Mouse (Mus musculus) urinary bladder, postnatal 25 days (tissue): ENCODE results near the gene Gm15217.

Experiments
- DNase-seq: peaks from one replicate; pipeline ENCODE4 v3.0.0; 2022; ENCODE audit warnings: low spot score

The Gm15217 gene

GRCm38 (mm10) chr14:46379285-46379684 lies at the start of gene Gm15217:
Gene Gm15217, plus strand, starts transcription at chr14:46379414.
- no peak for DNase-seq

DNA sequence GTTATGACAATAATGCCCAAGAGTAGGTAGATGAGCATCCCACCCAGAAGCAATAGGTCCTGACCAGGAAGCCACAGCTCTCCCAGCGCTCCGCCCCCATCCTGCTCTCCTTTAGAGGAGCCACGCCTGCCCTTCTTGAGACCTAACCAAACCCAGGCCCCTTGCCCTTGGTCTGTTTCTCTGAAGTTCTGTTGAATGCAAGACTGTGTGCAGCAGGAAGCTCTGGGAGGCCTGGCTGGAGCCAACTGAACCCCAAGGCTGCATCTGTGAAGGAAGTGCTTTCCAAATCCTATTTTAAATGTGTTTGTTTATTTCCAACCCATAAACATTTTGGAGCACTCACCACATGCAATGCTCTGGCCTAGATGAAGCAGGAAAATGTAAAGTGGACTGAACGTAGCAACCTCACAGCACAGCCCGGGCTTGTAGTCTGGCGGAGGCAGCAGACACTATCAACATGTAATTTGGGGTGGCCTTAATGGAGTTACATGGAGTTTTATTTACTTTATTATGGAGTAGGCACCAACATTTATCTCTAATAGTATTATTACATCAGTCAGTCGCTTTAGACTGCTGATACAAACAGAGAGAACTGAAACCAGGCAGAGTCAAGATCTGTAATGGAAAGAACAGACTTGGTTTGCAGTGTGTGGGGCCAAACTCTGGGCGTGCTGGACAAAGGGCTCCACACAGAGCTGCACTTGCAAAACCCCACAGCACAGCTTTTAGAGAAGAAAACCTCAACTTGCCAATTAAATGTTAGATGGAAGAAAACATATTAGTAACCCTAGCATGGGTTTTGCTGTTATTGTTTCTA lies 45.6 kb upstream of the Gm15217 start:
- no peak for DNase-seq

GRCm38 (mm10) chr14:46338801-46339200 lies 40.4 kb upstream of the Gm15217 start:
- DNase-seq: no peak

DNA sequence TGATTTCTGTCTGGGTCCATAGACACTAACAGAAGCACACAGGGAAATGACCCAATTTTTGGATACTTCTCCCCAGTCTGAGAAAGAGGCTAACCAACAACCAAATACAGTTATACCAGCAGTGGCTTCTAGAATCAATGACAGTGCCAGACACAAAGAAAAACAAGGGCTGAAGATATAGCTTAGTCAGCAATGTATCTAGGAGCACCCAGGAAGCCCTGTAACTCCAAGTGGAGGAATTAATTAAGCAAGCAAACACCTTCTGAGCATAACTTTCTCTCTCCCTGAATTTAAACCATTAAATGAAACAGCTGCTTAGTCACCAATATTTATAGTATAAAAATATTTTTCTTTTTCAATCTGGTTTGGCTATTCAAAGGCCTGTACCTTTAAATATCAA lies 34.5 kb upstream of the Gm15217 start:
- DNase-seq: no peak

- no peak for DNase-seq
These were observed 21.9 kb upstream of the Gm15217 start for GRCm38 (mm10) chr14:46357286-46357685.

DNA sequence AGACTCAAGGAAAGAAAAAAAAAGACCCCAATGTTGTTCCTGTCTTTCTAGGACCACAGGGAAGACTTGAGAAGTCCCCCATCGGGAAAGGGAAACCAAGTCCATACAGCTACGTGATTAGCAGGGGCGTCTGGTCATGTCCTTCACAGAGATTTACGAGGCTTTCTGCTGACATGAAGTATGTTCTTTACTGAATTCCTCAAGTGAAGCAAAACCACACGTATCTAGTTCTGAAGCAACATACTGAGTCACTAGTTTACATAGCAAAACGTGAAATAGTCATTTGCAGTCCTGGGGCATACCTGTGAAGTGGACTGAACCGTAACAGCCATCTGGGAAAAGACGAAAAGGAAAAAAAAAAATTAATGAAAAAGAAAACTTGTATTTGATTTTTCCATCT lies 21.5 kb upstream of the Gm15217 start:
- DNase-seq: no peak

DNA sequence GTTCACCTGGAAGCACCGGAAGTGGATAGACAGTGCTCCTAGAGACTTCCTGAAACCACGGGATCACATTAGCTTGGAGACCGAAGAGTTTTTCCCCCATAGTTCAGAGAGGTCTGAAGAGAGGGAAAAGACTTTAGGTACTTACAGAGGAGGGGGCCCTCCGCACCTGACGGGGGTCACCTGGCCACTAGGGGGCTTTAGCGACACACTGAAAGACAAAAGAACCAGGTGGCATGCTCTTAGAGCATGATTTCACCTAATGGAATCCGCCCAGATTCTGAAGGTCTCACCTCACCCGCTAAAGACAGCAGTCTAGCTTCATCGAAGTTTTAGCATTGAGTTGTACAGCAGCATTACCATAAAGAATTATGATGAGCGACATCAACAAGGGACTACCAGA lies 16.0 kb upstream of the Gm15217 start:
- DNase-seq: no peak

GRCm38 (mm10) chr14:46372452-46372851 lies 6.8 kb upstream of the Gm15217 start:
- no peak for DNase-seq

DNA sequence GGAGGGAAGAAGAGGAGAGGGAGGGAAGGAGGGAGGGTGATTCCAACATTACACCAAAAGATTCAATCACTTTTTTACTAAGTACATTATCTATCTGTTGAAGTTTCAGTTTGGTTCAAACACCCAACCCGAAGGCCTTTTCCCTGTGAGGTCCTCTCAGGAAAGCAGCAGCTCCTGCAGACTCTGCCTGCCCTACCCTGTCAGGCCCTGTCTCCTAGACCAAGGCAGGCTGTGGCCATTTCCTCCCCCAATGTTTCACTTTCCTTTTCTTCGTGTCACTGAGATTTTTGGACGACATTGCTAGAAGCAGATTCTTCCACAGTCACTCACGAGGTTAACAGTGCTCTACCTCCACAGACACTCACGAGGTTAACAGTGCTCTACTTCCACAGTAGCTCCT lies 3.4 kb upstream of the Gm15217 start:
- no peak for DNase-seq

GRCm38 (mm10) chr14:46380286-46380721 lies 1.1 kb downstream of the Gm15217 start:
- DNase-seq: no peak

DNA sequence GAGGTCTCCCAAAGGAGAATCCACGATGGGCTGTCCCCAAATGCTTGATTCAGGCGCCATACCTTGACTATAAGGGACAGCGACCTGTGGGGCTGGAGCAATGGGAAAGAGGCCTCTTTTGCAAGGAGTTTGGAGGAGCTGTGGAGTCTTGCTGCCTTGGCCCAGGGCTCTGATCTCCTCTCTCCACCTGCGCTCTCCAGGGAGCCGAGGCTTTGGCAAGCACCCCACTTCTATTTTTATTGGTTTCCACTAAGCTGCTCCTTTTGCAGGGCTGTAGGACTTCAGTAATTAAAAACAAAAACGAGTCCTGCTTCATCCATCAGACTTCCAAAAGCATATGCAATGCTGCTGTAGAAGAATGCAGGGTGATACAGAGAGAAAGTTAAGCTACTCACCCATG lies 2.2 kb downstream of the Gm15217 start:
- no peak for DNase-seq

DNA sequence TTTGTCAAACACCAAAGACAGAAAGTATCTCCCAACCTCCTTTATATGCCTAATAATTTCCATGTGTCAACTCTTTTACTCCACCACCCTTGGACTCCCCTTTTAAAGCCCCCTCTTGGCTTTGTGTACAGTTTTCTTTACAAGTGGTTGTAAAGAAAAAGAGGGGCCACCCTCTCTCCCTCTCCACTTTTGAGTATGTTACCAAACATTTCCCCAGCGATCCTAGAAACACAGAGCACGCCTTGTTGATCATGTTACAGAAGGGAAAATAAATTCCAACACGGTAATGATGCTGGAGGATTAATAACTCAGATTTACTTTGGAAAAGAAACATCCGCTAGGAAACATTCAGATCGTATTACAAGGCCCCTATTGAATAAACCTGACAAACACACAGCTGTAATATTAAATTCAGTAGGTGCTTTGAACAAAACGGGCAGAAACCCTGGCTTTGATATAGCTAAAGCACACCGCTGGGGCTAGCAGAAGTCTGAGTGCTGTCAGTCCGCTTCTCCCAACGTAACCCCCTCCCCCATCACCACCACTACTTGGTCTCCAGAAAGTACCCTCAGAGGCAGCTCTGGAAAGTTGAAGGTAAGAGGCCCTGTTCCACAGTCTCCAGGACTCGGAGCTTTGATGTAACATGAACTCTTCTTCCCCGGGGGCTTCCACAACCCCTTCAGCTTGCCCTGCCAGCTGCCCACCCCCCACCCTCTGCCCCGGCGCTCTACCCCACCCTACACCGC lies 5.9 kb downstream of the Gm15217 start:
- no peak for DNase-seq

DNA sequence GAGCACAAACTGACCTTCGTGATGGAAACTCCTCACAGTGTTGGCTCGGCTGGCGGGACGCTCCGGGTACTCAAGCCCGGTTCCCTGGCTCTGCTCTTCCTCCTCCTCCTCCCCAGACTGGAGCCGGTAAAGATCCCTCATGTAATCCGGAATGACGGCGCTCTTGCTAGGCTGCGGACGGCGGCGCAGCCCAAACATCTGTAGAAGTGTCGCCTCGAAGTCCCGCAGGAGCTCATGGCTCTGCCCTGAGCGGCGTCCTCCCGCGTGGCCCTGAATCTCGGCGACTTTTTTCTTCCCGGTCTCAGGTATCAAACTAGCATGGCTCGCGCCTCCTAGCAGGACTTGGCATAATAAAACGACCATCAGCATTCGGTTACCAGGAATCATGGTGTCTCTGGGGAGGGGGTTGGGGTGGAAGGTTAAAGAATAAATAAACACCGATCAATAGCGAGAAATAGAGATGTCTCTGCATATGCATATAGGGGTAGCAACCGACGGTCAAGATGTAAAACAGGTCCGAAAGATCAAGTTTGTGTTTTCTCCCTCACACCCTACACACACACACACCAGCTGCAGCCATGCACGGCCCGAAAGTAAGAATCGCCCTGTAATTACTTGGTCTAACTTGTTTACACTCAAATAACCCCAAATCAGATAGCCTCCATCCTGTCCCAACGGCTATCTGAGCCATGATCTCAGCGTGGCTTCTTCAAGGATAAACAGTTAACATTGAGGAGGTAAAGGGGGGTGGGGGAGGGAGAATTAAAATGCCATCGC lies 6.7 kb downstream of the Gm15217 start:
- no peak for DNase-seq

GRCm38 (mm10) chr14:46386478-46387356 lies 7.5 kb downstream of the Gm15217 start:
- no peak for DNase-seq

- peak; percentile 80 for DNase-seq
These were observed 8.1 kb downstream of the Gm15217 start for GRCm38 (mm10) chr14:46387357-46387671.

GRCm38 (mm10) chr14:46387821-46388481 lies 8.7 kb downstream of the Gm15217 start:
- DNase-seq: peak; percentile 46

DNA sequence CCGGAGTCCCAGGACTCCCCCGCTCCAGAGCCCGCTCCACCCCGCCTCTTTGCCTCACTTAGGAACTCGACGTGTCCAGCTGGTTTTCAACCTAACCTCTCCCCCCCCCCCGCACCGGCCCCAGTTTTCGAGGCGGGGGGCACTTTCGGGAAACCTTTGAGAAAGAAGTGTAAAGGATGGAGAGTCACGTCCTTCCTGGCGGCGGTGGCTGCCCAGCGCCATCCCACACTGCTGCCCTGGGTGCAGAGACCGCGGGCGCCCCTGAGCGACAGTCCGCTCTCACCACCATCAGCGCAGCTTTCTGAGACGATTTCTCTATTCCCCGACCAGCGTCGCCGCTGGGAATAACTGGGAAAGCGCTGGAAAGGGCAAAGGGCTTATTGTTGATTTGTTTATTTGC lies 9.4 kb downstream of the Gm15217 start:
- DNase-seq: no peak

DNA sequence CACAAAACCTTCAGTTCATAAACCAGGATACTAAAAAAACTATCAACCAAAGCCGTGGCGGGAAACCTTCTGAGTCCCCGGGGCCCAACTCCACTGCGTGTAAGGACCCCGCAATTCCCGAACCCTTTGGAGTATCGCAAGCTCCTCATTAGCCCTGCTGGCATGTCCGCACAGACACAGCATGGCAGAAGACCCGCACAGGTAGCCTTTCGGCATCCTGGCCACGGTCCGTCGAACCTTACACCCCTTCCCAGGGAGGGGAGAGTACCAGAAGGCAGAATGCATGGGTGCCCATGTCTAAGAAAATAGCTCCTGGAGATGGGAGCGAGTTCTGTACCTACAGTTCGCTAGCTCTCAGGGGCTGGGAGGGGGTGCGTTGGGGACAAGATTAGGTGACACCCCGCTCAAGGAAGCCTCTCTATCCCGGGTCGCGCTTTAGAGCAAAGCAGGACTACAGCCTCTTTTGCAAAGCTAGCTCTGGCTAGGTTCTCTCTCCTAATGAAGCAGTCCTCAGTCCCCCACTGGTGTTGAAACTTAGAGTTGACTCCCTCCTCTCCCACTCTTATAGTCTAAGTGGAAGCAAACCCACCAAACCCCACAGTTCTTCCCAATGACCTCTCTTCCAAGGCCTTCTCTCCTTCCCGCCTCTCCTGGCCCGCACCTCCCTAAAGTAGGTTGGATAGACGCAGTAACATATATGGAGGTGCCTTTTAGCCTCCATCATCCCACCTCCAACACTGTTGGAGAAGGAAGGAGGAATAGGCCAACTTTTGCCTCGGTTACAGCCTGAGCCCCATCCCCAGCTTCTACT lies 10.4 kb downstream of the Gm15217 start:
- DNase-seq: no peak

DNA sequence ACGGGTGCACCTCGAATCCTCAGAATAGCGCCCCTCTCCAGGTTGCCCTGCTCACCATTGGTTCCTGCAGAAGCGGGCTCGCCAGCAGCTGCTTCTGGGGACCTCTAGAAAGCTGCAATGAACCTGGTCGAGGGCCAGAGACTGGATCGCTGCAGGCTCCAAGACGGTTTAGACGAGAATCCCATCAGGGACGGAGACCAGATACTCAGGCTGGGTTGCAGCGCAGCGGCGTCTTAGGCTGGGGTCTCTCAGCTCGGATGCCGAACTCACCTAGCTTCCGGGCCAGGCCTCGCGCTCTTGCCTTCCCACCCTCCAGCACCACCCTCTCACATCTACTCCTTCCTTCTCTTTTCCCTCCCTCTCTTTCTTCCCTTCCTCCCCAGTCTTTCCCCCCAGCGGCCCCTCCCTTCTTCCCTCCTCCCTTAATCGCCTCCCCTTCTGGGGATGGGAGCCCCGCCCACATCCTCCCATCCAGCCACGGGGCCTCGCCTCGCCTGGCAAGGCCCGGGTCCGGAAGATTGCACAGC lies 11.1 kb downstream of the Gm15217 start, which contains the start of gene Bmp4:
Gene Bmp4 (minus strand): TSS at position 421 of the 527 bp plus-strand sequence.
- peak; percentile 64 for DNase-seq

DNA sequence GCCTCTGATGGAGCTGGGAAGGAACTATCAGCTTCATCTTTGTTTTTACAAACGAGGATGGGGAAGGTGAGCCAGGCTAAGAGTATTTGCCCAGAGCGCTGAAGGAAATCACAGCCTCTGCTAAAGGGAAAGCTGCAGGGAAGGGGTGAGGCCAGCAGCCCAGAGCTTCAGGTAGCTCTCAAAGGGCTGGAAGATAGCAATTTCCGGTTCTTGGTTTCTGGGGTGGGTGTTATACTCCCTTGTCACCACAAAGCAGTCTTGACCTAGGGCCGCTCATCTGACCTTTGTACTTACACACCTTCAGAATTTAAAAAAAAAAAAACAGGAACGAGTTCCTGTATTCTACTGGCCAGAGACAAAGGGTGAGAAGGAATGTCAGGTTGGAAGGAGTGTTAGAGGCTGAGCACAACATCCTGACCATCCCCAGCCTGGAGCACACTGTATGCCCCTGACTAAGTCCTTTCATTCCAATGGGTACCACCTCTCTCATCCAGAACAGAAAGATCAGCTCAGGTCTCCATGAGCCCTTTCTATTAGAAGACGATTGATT lies 12.5 kb downstream of the Gm15217 start:
- no peak for DNase-seq
